Mouse (Mus musculus) MEL-GATA-1-ER (cell line): ENCODE measurements around the gene Slc7a7.

Source experiments
- DNase-seq: peaks from one replicate; pipeline ENCODE4 v3.0.0-alpha.2; 2012; ENCODE audit warnings: low read depth; ENCODE audit errors: extremely low read depth

Gene Slc7a7

GRCm38 (mm10) chr14:54328548-54328947, 89.0 kb downstream of the Slc7a7 start:
- no peak for DNase-seq

DNA sequence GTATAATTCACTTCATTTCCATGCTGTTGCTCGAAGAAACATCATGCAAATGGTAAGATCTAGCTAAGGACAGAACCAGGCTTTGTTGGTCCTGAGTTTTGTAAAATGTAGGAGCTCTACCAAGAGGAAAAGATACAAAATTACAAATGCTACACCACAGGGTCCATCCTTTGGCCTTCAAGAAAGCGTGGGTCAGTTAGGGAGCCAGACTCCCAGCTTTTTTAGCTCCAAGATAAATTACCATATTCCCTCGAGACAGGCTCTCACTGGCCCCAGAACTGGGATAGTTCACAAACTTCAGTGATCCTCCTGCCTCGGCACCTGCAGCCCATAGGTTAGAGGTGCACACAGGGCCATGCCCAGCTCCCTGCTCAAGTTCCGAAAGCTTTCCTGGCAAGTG, 93.1 kb downstream of the Slc7a7 start:
- DNase-seq = no peak

DNA sequence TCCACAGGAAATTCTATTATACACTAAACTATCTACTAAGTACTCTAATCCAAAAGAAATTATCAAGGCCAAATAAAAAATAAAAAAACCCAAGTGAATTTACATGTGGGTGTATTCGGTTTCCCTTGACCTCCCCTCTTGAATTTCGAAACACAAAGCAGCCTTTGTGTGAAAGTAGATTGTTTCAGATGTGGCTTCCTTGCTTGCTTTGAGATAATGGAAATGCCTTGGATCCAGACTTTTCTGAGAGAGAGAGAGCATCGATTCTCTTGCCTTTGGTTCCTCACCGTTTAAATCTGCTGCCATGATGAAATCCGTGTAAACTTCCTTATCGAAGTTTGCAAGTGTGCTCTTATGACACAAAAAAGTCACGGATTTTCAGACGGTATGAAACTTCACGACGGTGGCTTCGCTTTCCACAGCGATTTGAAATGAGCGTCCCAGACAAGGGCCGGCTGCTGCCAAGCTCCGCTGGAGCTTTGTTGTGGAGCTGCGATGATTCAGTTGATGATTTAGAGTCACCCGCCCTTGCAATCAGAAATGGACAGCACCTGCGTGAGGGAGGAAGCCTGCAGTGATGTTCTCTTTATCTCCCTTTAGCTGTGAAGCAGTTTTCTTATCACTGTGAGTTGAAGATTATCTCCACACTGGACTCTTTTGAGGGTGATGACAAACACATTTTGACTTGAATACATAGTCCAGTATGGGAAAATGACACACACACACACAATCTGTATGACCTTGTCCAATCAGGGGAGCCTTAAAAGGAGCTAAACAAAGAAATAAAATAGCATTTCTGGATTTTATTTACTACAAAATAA, 95.8 kb downstream of the Slc7a7 start:
- no peak for DNase-seq
